Mouse (Mus musculus): ENCODE measurements at regions not wholly inside any gene's neighbourhood (a gene's known extent, or its start where the extent isn't known, plus 50 kb on each side); places are given as distances from the start of the nearest gene placed in this dataset.
A peak's percentile ranks its signal among the peaks of the same experiment; 100 is the strongest.

- no peak overlapping the region for H3K4me3 ChIP-seq (ENCODE audit: insufficient read depth in 1 of 2, low read depth in 2 of 2, low read length in 2 of 2)
- TF ChIP-seq EP300 (IDR thresholded peaks at IDR 0.05; ENCODE audit: low read depth) (no peak), CTCF (IDR thresholded peaks at IDR 0.05; ENCODE audit: low read depth) (no peak)
- H3K4me1 ChIP-seq (replicated peaks; ENCODE audit: control insufficient read depth in 2 of 2, insufficient read depth in 2 of 2, low read length in 1 of 2), result peaks cover 35 to 37% of the 10 kb centered on the region in 2 experiments
- WGBS (ENCODE audit: insufficient replicate concordance), result 74% methylated on average over 8 of the region's 8 CpGs
- H3K27ac ChIP-seq, result no peak overlapping the region
- ATAC-seq (ENCODE audit: insufficient read depth), result no peak
- no peak overlapping the region for H3K9ac ChIP-seq (replicated peaks)
- H3K27me3 ChIP-seq (ENCODE audit: control insufficient read depth, insufficient read depth, low read length), result no peaks in the 10 kb centered on the region
- DNase-seq (ENCODE audit: low read depth in 3 of 3, low spot score in 3 of 3), result no peak
- H3K4me2 ChIP-seq (ENCODE audit: low read depth), result no peak overlapping the region
- H3K9me3 ChIP-seq (ENCODE audit: control insufficient read depth, low read length), result no peaks in the 10 kb centered on the region
- no peaks in the 10 kb centered on the region for H3K36me3 ChIP-seq (replicated peaks; ENCODE audit: control insufficient read depth, insufficient read depth, low read depth)
Observed at GRCm38 (mm10) chr10:21223104-21223910, 62.5 kb upstream of the Myb start.

GRCm38 (mm10) chr10:21224229-21224628, 63.4 kb upstream of the Myb start:
- DNase-seq (ENCODE audit: low read depth in 3 of 3, low spot score in 3 of 3), result no peak
- H3K27me3 ChIP-seq (ENCODE audit: control insufficient read depth, insufficient read depth, low read length), result no peaks in the 10 kb centered on the region
- H3K4me1 ChIP-seq (replicated peaks; ENCODE audit: control insufficient read depth in 2 of 2, insufficient read depth in 2 of 2, low read length in 1 of 2), result peaks cover 39 to 42% of the 10 kb centered on the region in 2 experiments
- no peaks in the 10 kb centered on the region for H3K36me3 ChIP-seq (replicated peaks; ENCODE audit: control insufficient read depth, insufficient read depth, low read depth)
- H3K9ac ChIP-seq (replicated peaks), result no peak overlapping the region
- H3K4me2 ChIP-seq (ENCODE audit: low read depth), result no peak overlapping the region
- no peak for ATAC-seq (ENCODE audit: insufficient read depth)
- 83% methylated on average over 5 of the region's 5 CpGs for WGBS (ENCODE audit: insufficient replicate concordance)
- H3K27ac ChIP-seq, result no peak overlapping the region
- H3K9me3 ChIP-seq (ENCODE audit: control insufficient read depth, low read length), result no peaks in the 10 kb centered on the region
- TF ChIP-seq CTCF (IDR thresholded peaks at IDR 0.05; ENCODE audit: low read depth) (no peak), EP300 (IDR thresholded peaks at IDR 0.05; ENCODE audit: low read depth) (no peak)
- no peak overlapping the region for H3K4me3 ChIP-seq (ENCODE audit: insufficient read depth in 1 of 2, low read depth in 2 of 2, low read length in 2 of 2)

- no peak for DNase-seq (ENCODE audit: low read depth in 3 of 3, low spot score in 3 of 3)
- Histone ChIP-seq H3K27ac (no peak overlapping the region), H3K36me3 (replicated peaks; ENCODE audit: control insufficient read depth, insufficient read depth, low read depth) (no peaks in the 10 kb centered on the region), H3K27me3 (ENCODE audit: control insufficient read depth, insufficient read depth, low read length) (no peaks in the 10 kb centered on the region), H3K9ac (replicated peaks) (no peak overlapping the region), H3K9me3 (ENCODE audit: control insufficient read depth, low read length) (no peaks in the 10 kb centered on the region), H3K4me2 (ENCODE audit: low read depth) (no peak overlapping the region), H3K4me1 (replicated peaks; ENCODE audit: control insufficient read depth in 2 of 2, insufficient read depth in 2 of 2, low read length in 1 of 2) (peaks cover 30 to 36% of the 10 kb centered on the region in 2 experiments), H3K4me3 (ENCODE audit: insufficient read depth in 1 of 2, low read depth in 2 of 2, low read length in 2 of 2) (no peak overlapping the region)
- 60% methylated on average over 7 of the region's 7 CpGs for WGBS (ENCODE audit: insufficient replicate concordance)
- no peak for TF ChIP-seq EP300 (IDR thresholded peaks at IDR 0.05; ENCODE audit: low read depth)
- TF ChIP-seq CTCF (IDR thresholded peaks at IDR 0.05; ENCODE audit: low read depth), result no peak
- no peak for ATAC-seq (ENCODE audit: insufficient read depth)
Observed at GRCm38 (mm10) chr10:21226210-21226609, 65.4 kb upstream of the Myb start.

GRCm38 (mm10) chr10:21227764-21228163, 67.0 kb upstream of the Myb start:
- Histone ChIP-seq H3K4me2 (ENCODE audit: low read depth) (no peak overlapping the region), H3K4me1 (replicated peaks; ENCODE audit: control insufficient read depth in 2 of 2, insufficient read depth in 2 of 2, low read length in 1 of 2) (peaks cover 18 to 22% of the 10 kb centered on the region in 2 experiments), H3K4me3 (ENCODE audit: insufficient read depth in 1 of 2, low read depth in 2 of 2, low read length in 2 of 2) (no peak overlapping the region), H3K9me3 (ENCODE audit: control insufficient read depth, low read length) (no peaks in the 10 kb centered on the region), H3K9ac (replicated peaks) (no peak overlapping the region), H3K36me3 (replicated peaks; ENCODE audit: control insufficient read depth, insufficient read depth, low read depth) (no peaks in the 10 kb centered on the region), H3K27ac (no peak overlapping the region), H3K27me3 (ENCODE audit: control insufficient read depth, insufficient read depth, low read length) (no peaks in the 10 kb centered on the region)
- WGBS (ENCODE audit: insufficient replicate concordance), result 65% methylated on average over 9 of the region's 9 CpGs
- TF ChIP-seq EP300 (IDR thresholded peaks at IDR 0.05; ENCODE audit: low read depth) (no peak), CTCF (IDR thresholded peaks at IDR 0.05; ENCODE audit: low read depth) (no peak)
- ATAC-seq (ENCODE audit: insufficient read depth), result no peak
- DNase-seq (ENCODE audit: low read depth in 3 of 3, low spot score in 3 of 3), result no peak

GRCm38 (mm10) chr10:21228557-21228956, 67.2 kb upstream of the Hbs1l start:
- TF ChIP-seq CTCF (IDR thresholded peaks at IDR 0.05; ENCODE audit: low read depth) (no peak), EP300 (IDR thresholded peaks at IDR 0.05; ENCODE audit: low read depth) (peak; percentile 97)
- Histone ChIP-seq H3K27ac (0 out of 2 replicates have a peak overlapping the region, but pooled peaks have one; percentile 39), H3K27me3 (ENCODE audit: control insufficient read depth, insufficient read depth, low read length) (no peaks in the 10 kb centered on the region), H3K4me3 (ENCODE audit: insufficient read depth in 1 of 2, low read depth in 2 of 2, low read length in 2 of 2) (peak overlapping the region; percentile 16 to 30), H3K4me1 (replicated peaks; ENCODE audit: control insufficient read depth in 2 of 2, insufficient read depth in 2 of 2, low read length in 1 of 2) (peaks cover 15 to 21% of the 10 kb centered on the region in 2 experiments), H3K36me3 (replicated peaks; ENCODE audit: control insufficient read depth, insufficient read depth, low read depth) (no peaks in the 10 kb centered on the region), H3K4me2 (ENCODE audit: low read depth) (peak overlapping the region; percentile 67), H3K9me3 (ENCODE audit: control insufficient read depth, low read length) (no peaks in the 10 kb centered on the region), H3K9ac (replicated peaks) (peak overlapping the region; percentile 40)
- ATAC-seq (ENCODE audit: insufficient read depth) (peak; percentile 99), DNase-seq (ENCODE audit: low read depth in 3 of 3, low spot score in 3 of 3) (peak; percentile 77 to 80 (median 78))
- 11% methylated on average over 7 of the region's 7 CpGs for WGBS (ENCODE audit: insufficient replicate concordance)
